Mouse (Mus musculus) kidney, embryonic 16.5 days (tissue): ENCODE results near the gene Arpc5l. TPM values are rescaled to one million over a fixed set of nuclear protein-coding genes. Genes with fewer than 3 reads are reported as not detected.
A peak's percentile ranks its signal among the peaks of the same experiment; 100 is the strongest.

Experiments used
- ATAC-seq: fragments of 200-750 bp; cut with Nextera tagmentation; 2 replicates; pipeline ENCODE4 v1.8.0; 2017; ENCODE audit warnings: moderate TSS enrichment; ENCODE audit not compliant: low FRiP score, low TSS enrichment
- H3K27ac ChIP-seq: fragments of 300-500 bp; sonication (generic); 2 replicates; pipeline ENCODE4 v1.5.1; 2014; ENCODE audit warnings: low read length
- H3K27me3 ChIP-seq: fragments of 300-500 bp; sonication (generic); 2 replicates; pipeline ENCODE4 v1.6.1; 2014; ENCODE audit warnings: low read length, control low read depth, mixed read lengths; ENCODE audit not compliant: insufficient read depth
- H3K36me3 ChIP-seq: fragments of 300-500 bp; sonication (generic); 2 replicates; pipeline ENCODE4 v1.6.1; 2014; ENCODE audit warnings: low read length, control low read depth, mixed read lengths; ENCODE audit not compliant: insufficient read depth
- H3K4me1 ChIP-seq: fragments of 300-500 bp; sonication (generic); 2 replicates; pipeline ENCODE4 v1.6.1; 2014; ENCODE audit warnings: low read length, control low read depth, mixed read lengths; ENCODE audit not compliant: insufficient read depth
- H3K4me2 ChIP-seq: fragments of 300-500 bp; sonication (generic); replicated peaks from 2 replicates; pipeline ENCODE4 v1.6.1; 2014; ENCODE audit warnings: low read depth, low read length
- H3K4me3 ChIP-seq: fragments of 300-500 bp; sonication (generic); 2 replicates; pipeline ENCODE4 v1.5.1; 2014; ENCODE audit warnings: mild to moderate bottlenecking, low read length
- H3K9ac ChIP-seq: fragments of 300-500 bp; sonication (generic); replicated peaks from 2 replicates; pipeline ENCODE4 v1.6.1; 2014; ENCODE audit warnings: low read length
- H3K9me3 ChIP-seq: fragments of 300-500 bp; sonication (generic); 2 replicates; pipeline ENCODE4 v1.6.1; 2016; ENCODE audit warnings: low read length, control low read depth
- WGBS: fragments of 180-500 bp; shearing (Covaris S2); extraction: QIAGEN DNeasy Blood & Tissue Kit; methylation state at CpG from one replicate; pipeline ENCODE4 v1.1.7; 2014; 5-methylcytosine and 5-hydroxymethylcytosine counted together
- polyA plus RNA-seq: library from polyadenylated mRNA; unstranded; fragments of >200 nt; fragmentation: Nextera tagmentation; extraction: Ambion mirVana; gene quantifications from 2 replicates; pipeline ENCODE4 v1.2.1, GENCODE M21; 2015

Arpc5l gene
- polyA plus RNA-seq, 1 experiment from 2014 or later = 114 TPM

DNA sequence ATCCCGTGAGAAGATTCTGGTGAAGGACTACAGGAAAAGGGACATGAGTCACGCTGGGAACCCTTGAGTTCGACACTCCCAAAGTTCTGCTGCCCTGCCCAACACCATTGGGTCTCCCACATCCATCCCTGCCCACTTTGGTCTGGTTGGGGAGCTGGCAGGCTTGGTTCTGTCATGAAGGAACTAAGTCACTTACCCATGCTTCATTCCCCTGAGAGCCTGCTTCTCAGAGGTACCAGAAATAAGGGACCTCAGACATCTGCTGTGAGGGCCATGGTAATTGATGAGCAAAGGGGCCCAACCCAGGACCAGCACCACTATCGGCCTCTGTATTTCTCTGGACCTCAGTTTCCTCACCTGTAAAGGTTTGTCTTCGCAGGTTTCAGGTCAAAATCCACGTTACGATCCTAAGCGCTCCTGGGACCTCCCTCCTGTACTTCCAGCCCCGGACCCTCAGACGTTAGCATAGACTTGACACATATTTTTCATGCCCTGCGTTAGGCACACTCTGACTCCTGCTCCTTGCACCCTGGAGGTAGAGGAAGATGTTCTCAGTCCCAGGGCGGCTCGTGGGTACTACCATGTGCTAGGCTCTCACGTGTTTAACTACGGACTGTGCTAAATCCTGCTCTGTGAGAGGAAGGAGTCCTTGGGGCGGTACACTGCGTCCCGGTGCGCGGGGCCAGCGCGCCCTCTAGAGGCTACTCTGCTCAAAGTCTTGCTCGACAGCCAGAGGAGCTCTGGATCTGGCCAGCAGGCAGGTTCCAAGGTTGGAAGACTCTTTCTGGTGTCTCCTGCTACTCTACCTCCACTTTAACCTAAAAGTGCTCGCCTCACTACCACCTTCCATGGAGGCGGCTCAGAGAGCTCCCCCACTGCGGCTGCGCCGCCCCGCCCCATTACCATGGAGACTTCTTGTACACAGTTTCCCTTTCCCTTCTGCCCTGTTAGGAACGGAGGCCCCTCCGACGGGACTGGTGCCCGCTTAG lies 7.5 kb upstream of the Arpc5l start, which contains the start of gene Wdr38:
Gene Wdr38, plus strand, starts transcription at position 91 of the 989 bp plus-strand sequence.
- ATAC-seq = peak; percentile 96
- 11% methylated on average over 33 of the region's 33 CpGs for WGBS

DNA sequence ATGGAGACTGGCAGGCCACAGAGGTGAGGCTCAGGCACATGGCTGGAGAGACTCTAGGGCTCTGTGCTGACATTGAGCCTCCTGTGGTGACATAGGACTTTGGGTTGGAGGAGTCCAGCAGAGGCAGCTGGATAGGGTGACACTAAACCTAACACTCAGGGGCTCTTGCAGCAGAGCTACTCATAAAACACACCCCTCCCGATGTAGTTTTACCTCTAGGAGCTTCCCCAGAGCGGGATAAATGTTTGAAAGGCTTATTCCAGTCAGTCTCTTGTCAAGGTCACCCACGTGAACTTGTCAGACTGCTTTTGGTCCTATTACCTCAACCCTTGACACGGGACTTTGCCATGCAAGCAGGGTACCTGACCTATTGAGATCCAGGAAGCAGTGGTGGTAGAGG lies 5.8 kb upstream of the Arpc5l start:
- Histone ChIP-seq H3K4me2 (no peak overlapping the region), H3K9ac (no peak overlapping the region), H3K27ac (no peak overlapping the region), H3K36me3 (peaks cover 41% of the 10 kb centered on the region), H3K9me3 (no peaks in the 10 kb centered on the region), H3K4me3 (no peak overlapping the region), H3K4me1 (peaks cover 21% of the 10 kb centered on the region), H3K27me3 (no peaks in the 10 kb centered on the region)
- WGBS = 42% methylated on average over 4 of the region's 4 CpGs
- ATAC-seq = no peak

More for the DNA sequence above, 7.5 kb upstream of the Arpc5l start, which contains the start of gene Wdr38:
- no peaks in the 10 kb centered on the region for H3K9me3 ChIP-seq
- peak within 1 kb of the TSS; percentile 43 for H3K4me3 ChIP-seq
- no peaks in the 10 kb centered on the region for H3K27me3 ChIP-seq
- peaks cover 31% of the 10 kb centered on the region for H3K36me3 ChIP-seq
- H3K4me2 ChIP-seq = peak within 1 kb of the TSS; percentile 53
- H3K27ac ChIP-seq = peak within 1 kb of the TSS; percentile 14
- H3K9ac ChIP-seq = peak within 1 kb of the TSS; percentile 61
- H3K4me1 ChIP-seq = peaks cover 5% of the 10 kb centered on the region; the same call in 1 of the 2 replicates

DNA sequence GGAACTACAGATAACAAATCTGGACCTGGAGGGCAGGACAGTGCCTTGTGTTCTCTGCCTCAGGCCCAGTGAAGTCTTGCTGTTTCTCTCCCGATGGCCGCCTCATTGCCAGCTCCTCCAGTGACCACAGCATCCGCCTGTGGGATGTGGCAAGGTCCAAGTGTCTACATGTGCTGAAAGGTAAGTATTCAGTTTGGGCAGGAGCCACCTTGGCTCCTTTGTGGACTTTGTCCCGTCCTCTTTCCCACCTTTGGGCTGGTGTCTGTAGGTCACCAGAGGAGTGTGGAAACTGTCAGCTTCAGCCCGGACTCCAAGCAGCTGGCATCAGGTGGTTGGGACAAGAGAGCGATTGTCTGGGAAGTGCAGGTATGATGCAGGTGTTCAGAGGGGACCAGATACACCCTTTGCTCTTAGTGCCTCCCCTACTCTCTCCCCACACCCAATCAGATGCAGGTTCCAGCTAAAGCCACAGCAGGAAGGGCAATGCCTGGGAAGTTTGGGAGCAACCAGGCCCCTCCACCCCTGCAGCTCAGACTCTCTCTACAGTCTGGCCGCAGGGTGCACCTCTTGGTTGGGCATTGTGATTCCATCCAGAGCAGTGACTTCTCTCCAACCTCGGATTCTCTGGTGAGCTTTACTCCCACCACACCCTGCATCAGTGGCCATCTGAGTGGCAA lies 5.1 kb upstream of the Arpc5l start:
- WGBS = 71% methylated on average over 8 of the region's 8 CpGs
- no peak for ATAC-seq

DNA sequence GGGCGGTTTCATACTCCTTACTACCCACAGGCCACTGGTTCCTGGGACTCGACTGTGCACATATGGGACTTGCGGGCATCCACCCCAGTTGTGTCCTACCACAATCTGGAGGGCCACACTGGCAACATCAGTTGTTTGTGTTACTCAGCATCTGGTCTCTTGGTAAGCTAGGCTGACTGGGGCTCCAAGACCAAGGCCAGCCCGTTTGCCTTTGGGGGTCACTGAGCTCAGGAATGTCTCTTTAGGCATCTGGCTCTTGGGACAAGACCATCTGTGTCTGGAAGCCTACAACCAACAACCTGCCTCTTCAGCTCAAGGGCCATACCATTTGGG lies 4.6 kb upstream of the Arpc5l start:
- Histone ChIP-seq H3K9ac (no peak overlapping the region), H3K4me1 (peaks cover 21% of the 10 kb centered on the region), H3K27me3 (no peaks in the 10 kb centered on the region), H3K9me3 (no peaks in the 10 kb centered on the region), H3K36me3 (peaks cover 41% of the 10 kb centered on the region), H3K4me3 (no peak overlapping the region), H3K4me2 (no peak overlapping the region), H3K27ac (no peak overlapping the region)
- ATAC-seq = no peak
- 86% methylated on average over 4 of the region's 4 CpGs for WGBS

More for the DNA sequence above, 5.1 kb upstream of the Arpc5l start:
- no peaks in the 10 kb centered on the region for H3K27me3 ChIP-seq
- H3K9me3 ChIP-seq = no peaks in the 10 kb centered on the region
- H3K4me2 ChIP-seq = no peak overlapping the region
- H3K4me1 ChIP-seq = peaks cover 21% of the 10 kb centered on the region
- no peak overlapping the region for H3K4me3 ChIP-seq
- H3K27ac ChIP-seq = no peak overlapping the region
- no peak overlapping the region for H3K9ac ChIP-seq
- peaks cover 41% of the 10 kb centered on the region for H3K36me3 ChIP-seq

DNA sequence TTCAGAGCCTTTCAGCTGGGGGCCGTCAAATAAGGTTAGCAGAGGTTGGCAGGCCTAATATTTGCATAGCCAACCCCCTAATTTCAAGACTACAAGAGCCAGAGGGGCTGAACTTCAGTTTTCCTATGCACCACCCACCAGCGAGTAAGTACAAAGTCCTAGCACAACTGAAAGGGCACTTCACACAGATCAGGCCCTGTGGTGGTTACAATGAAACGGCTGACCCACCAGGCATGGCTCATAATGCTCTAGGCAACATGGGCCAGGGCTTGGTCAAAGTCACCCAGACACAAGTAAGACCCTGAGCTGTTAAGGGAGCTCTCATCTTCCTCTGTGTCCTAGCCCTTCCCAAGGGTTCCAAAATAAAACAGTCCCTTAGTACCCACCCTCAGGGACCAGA lies 3.3 kb upstream of the Arpc5l start:
- H3K9me3 ChIP-seq = no peaks in the 10 kb centered on the region
- H3K4me2 ChIP-seq = no peak overlapping the region
- H3K27ac ChIP-seq = no peak overlapping the region
- H3K4me1 ChIP-seq = peaks cover 29% of the 10 kb centered on the region
- no peak for ATAC-seq
- WGBS = 76% methylated on average over 3 of the region's 3 CpGs
- no peak overlapping the region for H3K4me3 ChIP-seq
- H3K9ac ChIP-seq = no peak overlapping the region
- peaks cover 41% of the 10 kb centered on the region for H3K36me3 ChIP-seq
- no peaks in the 10 kb centered on the region for H3K27me3 ChIP-seq

DNA sequence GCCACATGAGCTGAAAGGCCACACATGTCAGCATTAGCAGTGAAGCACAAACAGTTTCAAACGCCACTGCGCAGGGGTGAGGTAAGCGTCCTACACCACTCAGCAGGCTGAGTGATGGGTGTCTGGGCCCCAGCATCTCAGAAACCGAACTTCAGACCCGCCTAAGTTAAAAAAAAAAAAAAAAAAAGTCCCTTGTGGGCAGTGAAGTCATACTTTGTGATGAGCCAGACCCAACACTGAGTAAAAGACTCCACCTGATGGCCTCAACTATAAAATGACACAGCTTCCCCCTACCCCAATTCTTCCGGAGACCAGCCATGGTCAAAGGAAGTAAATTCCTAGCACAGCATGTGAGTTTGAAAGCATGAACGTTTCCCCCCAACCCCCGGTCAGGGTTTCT lies 2.0 kb upstream of the Arpc5l start:
- H3K4me1 ChIP-seq = peaks cover 34% of the 10 kb centered on the region
- peak overlapping the region; percentile 93 for H3K9ac ChIP-seq
- H3K9me3 ChIP-seq = no peaks in the 10 kb centered on the region
- peaks cover 41% of the 10 kb centered on the region for H3K36me3 ChIP-seq
- peak overlapping the region; percentile 90 for H3K4me3 ChIP-seq
- no peak for ATAC-seq
- H3K27ac ChIP-seq = no peak overlapping the region
- peak overlapping the region; percentile 96 for H3K4me2 ChIP-seq
- WGBS = 48% methylated on average over 8 of the region's 8 CpGs
- H3K27me3 ChIP-seq = no peaks in the 10 kb centered on the region

DNA sequence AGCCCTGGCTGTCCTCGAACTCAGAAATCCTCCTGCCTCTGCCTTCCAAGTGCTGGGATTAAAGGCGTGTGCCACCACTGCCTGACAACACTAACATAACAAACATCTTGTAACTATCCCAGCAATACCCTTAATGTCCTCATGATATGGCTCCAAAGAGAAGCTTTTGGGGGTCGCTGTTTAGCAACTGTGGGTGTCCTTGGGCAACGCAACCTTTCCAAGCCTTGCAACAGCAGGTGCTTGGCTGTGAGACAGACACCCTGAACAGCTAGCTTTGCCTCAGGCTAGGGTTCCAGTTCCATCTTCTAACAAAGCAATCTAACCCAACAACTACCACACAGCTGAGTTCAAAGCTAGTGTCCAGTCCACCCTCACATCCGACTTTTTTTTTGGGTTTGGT lies 1.6 kb upstream of the Arpc5l start:
- H3K4me1 ChIP-seq = peaks cover 34% of the 10 kb centered on the region
- 68% methylated on average over 5 of the region's 5 CpGs for WGBS
- H3K4me3 ChIP-seq = peak overlapping the region; percentile 90
- no peak overlapping the region for H3K27ac ChIP-seq
- peaks cover 41% of the 10 kb centered on the region for H3K36me3 ChIP-seq
- peak overlapping the region; percentile 96 for H3K4me2 ChIP-seq
- ATAC-seq = no peak
- peak overlapping the region; percentile 93 for H3K9ac ChIP-seq
- H3K27me3 ChIP-seq = no peaks in the 10 kb centered on the region
- H3K9me3 ChIP-seq = no peaks in the 10 kb centered on the region

DNA sequence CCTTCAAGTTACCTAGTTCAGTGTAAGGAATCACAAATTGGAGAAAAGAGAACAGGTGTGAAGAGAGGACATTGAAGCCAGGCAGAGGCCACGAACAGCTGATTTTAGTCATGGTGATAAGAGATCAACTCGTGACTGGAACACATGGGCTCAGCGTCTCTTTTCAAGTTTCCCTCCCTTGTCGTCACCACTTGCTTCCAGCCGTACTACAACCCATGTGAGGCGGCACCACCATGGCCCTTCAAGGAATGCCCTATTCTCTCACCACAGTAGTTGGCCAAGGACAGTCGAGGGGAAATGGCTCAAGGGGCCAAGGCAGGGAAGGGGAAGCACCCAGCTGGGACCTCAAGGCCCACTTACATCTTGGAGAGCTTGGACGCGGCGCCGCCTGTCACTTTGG lies 776 bp upstream of the Arpc5l start:
- H3K36me3 ChIP-seq = peaks cover 41% of the 10 kb centered on the region
- H3K4me1 ChIP-seq = peaks cover 40% of the 10 kb centered on the region
- peak overlapping the region; percentile 96 for H3K4me2 ChIP-seq
- WGBS = 0% methylated on average over 11 of the region's 11 CpGs
- peak overlapping the region; percentile 93 for H3K9ac ChIP-seq
- H3K27me3 ChIP-seq = no peaks in the 10 kb centered on the region
- peak overlapping the region; percentile 90 for H3K27ac ChIP-seq
- no peaks in the 10 kb centered on the region for H3K9me3 ChIP-seq
- H3K4me3 ChIP-seq = peak overlapping the region; percentile 90
- peak; percentile 4; the same call in 1 of the 2 replicates for ATAC-seq

DNA sequence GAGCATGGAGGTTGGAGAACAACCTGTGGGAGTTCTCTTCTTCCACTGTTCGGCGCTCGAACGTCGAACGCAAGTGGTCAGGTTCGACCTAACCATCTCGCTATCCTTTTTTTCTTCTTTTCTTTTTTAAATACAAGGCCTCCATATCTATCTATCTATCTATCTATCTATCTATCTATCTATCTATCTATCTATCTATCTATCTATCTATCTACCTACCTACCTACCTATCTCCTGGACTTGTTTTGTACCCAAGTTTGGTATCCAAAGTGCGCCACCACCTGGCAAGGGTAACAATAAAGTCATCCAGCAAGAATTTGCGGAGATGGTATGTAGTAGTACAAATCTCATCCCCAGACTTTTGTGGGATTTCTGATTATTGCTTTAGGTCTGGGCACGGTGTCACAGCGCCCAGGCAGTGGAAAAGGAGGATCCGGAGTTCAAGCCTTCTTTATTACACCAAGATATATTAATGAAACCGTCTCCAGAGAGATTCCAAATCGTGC lies 479 bp downstream of the Arpc5l start, which contains the start of gene Rpl35:
Gene Rpl35, minus strand, starts transcription at position 51 of the 506 bp plus-strand sequence.
- Histone ChIP-seq H3K36me3 (peaks cover 29% of the 10 kb centered on the region), H3K9ac (peak within 1 kb of the TSS; percentile 93), H3K9me3 (no peaks in the 10 kb centered on the region), H3K4me3 (peak within 1 kb of the TSS; percentile 90), H3K4me2 (peak within 1 kb of the TSS; percentile 96), H3K4me1 (peaks cover 45% of the 10 kb centered on the region), H3K27me3 (no peaks in the 10 kb centered on the region), H3K27ac (peak within 1 kb of the TSS; percentile 90)
- WGBS = 8% methylated on average over 15 of the region's 15 CpGs
- ATAC-seq = no peak
